Mouse (Mus musculus) layer of hippocampus, postnatal 25 days (tissue): ENCODE results near the gene Plcg2. TPM values are rescaled to one million over a fixed set of nuclear protein-coding genes. Genes with fewer than 3 reads are reported as not detected.

ENCODE experiments used
- DNase-seq, 2 experiments: peaks; one replicate each; pipeline ENCODE4 v3.0.0; 2022; ENCODE audit warnings: mixed read lengths in 2 of 2, low spot score in 1 of 2; ENCODE audit errors: extremely low spot score in 1 of 2
- microRNA-seq, 2 experiments: library from miRNA; unstranded; fragments of <30 nt; microRNA quantifications; one replicate each; pipeline ENCODE4 v1.2.0; 2021
- total RNA-seq, 2 experiments: library from RNA; stranded (reverse); gene quantifications; 2 replicates each; pipeline ENCODE4 v1.2.3; 2021

Plcg2 gene
- total RNA-seq, 2 experiments from 2014 or later = 3.8 to 4.0 TPM

- DNase-seq = no peak
Measured at GRCm38 (mm10) chr8:117678650-117679049, 180.6 kb downstream of the Plcg2 start.

- no peak for DNase-seq
Measured at GRCm38 (mm10) chr8:117683925-117684472, 185.9 kb downstream of the Plcg2 start.

- DNase-seq = no peak
Measured at GRCm38 (mm10) chr8:117684504-117684903, 186.4 kb downstream of the Plcg2 start.

Small RNAs within 50 kb of the gene (microRNA-seq; reads per million reads assigned to microRNA genes)
- gene Gm27361 = 0 reads per million in 2 experiments
- gene Mir7077 = 0.40 to 0.74 reads per million in 2 experiments
- gene Mir7078 = 0.20 to 0.92 reads per million in 2 experiments

Other genes starting within 250 kb of the Plcg2 start
- gene Cmip, start 241.2 kb upstream of the Plcg2 start, total RNA-seq = 100 to 1,000 TPM; 288 to 289 TPM
- gene Sdr42e1, start 175.4 kb downstream of the Plcg2 start, total RNA-seq = 1 to 10 TPM; 4.8 to 5.5 TPM
- gene Hsd17b2, start 203.6 kb downstream of the Plcg2 start, total RNA-seq = under 1 TPM in 1 of 2 experiments, not detected in 1; 0.22 TPM